Mouse (Mus musculus) lung, postnatal 10 days (tissue): Measurements from ENCODE around the gene Emg1.
A peak's percentile ranks its signal among the peaks of the same experiment; 100 is the strongest.

Experiments used
- DNase-seq: peaks from one replicate; pipeline ENCODE4 v3.0.0; 2021

The Emg1 gene

GRCm38 (mm10) chr6:124740211-124740887 lies 28.4 kb upstream of the Emg1 start:
- DNase-seq: peak; percentile 74

GRCm38 (mm10) chr6:124739231-124739796 lies 27.3 kb upstream of the Emg1 start:
- no peak for DNase-seq

GRCm38 (mm10) chr6:124738511-124739023 lies 26.6 kb upstream of the Emg1 start, which contains the start of gene Ptpn6:
Ptpn6 (minus strand) TSS chr6:124738714.
- peak; percentile 86 for DNase-seq

- DNase-seq: no peak
These were observed 25.1 kb upstream of the Emg1 start for GRCm38 (mm10) chr6:124737040-124737439.

- no peak for DNase-seq
These were observed 22.4 kb upstream of the Emg1 start for GRCm38 (mm10) chr6:124734417-124734816.

- peak; percentile 63 for DNase-seq
These were observed 20.7 kb upstream of the Emg1 start for GRCm38 (mm10) chr6:124732476-124733370.

- no peak for DNase-seq
These were observed 19.1 kb upstream of the Emg1 start for GRCm38 (mm10) chr6:124731038-124731437.

- no peak for DNase-seq
These were observed 18.1 kb upstream of the Emg1 start for GRCm38 (mm10) chr6:124729850-124730705.

GRCm38 (mm10) chr6:124728621-124729020 lies 16.6 kb upstream of the Emg1 start:
- no peak for DNase-seq

- no peak for DNase-seq
These were observed 12.5 kb upstream of the Emg1 start for GRCm38 (mm10) chr6:124724472-124724871.

- DNase-seq: no peak
These were observed 11.6 kb upstream of the Emg1 start for GRCm38 (mm10) chr6:124723541-124723940.

- DNase-seq: no peak
These were observed 11.0 kb upstream of the Emg1 start for GRCm38 (mm10) chr6:124722876-124723473.

GRCm38 (mm10) chr6:124720904-124721303 lies 8.9 kb upstream of the Emg1 start:
- no peak for DNase-seq

GRCm38 (mm10) chr6:124719354-124719978 lies 7.5 kb upstream of the Emg1 start:
- no peak for DNase-seq

- peak; percentile 87 for DNase-seq
These were observed 6.7 kb upstream of the Emg1 start for GRCm38 (mm10) chr6:124718703-124719102.

GRCm38 (mm10) chr6:124717968-124718367 lies 6.0 kb upstream of the Emg1 start:
- DNase-seq: no peak

GRCm38 (mm10) chr6:124716864-124717490 lies 5.0 kb upstream of the Emg1 start:
- peak; percentile 62 for DNase-seq

- DNase-seq: no peak
These were observed 940 bp upstream of the Emg1 start for GRCm38 (mm10) chr6:124712918-124713317.

GRCm38 (mm10) chr6:124708289-124708889 lies 3.6 kb downstream of the Emg1 start:
- DNase-seq: no peak

- DNase-seq: no peak
These were observed 5.8 kb downstream of the Emg1 start for GRCm38 (mm10) chr6:124706061-124706627.
